Mouse (Mus musculus) left cerebral cortex, adult 9 months (tissue): ENCODE results near the gene Snap23.
A peak's percentile ranks its signal among the peaks of the same experiment; 100 is the strongest.
"Not testable (repeated sequence)": the region's sequence is repeated elsewhere in the genome, so short reads cannot be mapped to it uniquely, and the experiment has no call there.

ENCODE experiments used
- DNase-seq, 2 experiments: peaks; one replicate each; pipeline ENCODE4 v3.0.0; 2022; ENCODE audit warnings: low spot score in 2 of 2

The Snap23 gene

DNA sequence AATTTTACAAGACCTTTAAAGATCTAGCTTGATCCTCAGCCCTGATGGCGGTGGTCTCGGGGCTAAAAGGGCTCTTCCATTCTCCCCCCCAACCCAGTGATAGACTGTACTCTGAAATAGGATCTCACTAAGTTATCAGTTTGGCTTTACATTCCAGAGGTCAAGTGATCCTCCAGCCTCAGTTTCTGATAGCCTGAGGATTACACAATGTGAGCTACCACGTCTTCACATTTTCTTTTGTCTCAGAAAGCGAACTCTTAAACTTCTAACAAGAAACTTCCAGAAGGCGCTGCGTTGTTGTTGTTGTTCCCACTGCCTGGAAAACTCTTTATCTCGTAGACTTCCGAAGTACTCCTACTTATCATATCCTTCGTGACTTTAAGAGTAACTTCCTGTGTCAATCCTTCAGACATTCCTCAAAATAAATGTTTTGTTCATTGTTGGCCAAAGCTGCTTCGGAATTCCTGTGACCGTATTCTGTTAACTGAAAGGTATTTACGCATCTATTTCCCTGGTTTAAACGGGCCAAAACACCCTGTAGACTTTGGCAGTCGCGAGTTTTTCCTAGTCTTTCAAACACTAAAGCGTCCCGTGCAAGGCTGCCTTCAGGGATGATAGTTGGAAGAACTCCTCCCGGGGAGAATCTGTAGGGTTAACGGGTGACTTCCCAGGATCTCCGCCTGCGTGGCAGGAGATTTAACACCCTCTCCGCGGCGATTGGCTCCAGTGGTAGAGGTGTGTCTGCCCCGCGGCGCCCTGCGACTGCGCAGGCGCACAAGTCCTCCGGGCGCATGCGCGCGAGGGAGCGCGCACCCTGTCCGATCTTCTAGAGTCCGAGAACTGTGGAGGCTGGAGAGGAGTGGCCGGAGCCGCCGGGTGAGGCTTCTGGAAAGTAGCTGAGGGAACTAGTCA is at the start of gene Snap23:
Gene Snap23, plus strand, starts transcription at position 786 of the 912 bp plus-strand sequence.
- peak; percentile 85 to 94 for DNase-seq

DNA sequence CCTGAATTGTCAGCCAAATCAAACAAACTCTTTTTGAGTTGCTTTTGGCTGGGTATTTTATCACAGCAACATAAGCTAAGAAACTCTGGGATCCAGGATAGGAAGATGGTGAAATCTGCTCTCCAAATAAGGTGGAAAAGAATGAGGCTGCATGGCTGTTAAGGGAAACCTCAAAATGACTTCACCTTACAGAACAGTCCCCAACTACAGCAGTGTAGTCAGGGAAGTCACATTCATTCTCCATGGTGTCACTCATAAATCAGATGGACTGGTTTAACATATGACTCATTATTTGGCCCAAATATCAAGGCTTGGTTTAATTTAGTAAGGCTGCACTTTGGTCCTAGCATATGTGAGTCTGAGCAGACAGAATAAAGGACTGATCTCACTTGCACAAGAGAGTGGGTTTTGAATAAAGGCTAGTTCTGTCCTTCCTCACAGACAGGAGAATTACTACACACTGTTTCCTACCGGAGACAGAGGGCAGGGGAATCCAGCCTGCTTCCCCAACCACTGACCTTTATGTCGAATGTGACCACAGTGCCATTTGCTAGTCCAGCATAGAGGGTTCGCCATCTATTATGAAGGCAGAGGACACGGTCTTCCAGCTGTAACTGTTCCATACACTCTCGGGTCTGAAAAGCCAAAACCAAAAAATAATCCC is 48.8 kb upstream of the Snap23 start:
- no peak for DNase-seq

DNA sequence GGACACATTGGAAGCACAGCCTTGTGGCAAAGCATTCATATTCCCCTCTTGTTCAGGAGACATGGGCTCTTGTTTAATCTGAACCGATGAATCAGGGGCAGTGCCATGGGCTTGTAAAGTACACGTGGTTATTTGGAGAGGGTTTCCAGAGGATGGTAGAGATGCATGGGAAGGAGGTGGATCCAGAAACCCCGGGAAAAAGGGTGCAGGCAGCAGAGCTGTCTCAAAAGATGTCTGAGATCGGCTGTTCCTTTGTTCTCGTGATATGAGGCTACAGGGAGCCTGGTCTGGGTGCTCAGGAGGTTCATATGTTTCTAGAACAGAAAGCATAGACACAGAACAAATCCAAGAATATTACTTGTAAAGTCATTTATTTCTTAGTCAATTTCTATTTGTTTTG is 40.7 kb upstream of the Snap23 start:
- DNase-seq = no peak

DNA sequence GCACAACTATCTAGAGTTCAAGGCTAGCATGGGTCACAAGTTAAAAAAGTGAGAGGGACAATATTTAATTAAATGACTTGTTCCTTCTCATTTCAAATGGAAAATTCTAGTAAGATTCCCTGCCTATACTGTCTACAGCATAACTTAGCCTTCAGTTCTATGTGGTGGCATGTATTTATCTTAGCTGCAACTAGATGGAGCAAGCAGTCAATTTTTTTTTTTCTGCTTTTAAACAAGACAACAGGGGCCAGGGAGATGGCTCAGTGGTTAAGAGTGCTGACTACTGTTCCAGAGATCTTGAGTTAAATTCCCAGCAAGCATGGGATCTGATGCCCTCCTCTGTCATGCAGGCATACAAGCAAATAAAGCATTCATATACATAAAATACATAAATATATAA is 37.9 kb upstream of the Snap23 start:
- no peak for DNase-seq

DNA sequence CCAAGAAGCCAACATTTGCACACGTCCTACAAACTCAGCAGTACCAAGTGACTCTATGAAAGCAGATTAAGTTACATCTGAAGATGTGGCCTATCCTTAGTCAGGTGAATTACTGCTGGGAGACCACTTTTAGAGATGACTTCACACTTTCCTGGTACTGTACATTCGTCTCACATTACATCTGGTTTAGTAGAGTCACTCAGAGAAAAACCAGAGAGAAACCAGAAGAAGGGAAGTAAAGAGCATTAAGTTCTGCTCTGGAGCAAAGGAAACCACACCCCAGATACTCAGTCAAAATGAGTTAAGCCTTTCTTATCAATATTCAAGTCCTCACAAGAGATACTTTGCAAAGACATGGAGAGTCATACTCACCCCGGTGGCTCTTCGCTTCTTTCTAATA is 36.2 kb upstream of the Snap23 start:
- no peak for DNase-seq

DNA sequence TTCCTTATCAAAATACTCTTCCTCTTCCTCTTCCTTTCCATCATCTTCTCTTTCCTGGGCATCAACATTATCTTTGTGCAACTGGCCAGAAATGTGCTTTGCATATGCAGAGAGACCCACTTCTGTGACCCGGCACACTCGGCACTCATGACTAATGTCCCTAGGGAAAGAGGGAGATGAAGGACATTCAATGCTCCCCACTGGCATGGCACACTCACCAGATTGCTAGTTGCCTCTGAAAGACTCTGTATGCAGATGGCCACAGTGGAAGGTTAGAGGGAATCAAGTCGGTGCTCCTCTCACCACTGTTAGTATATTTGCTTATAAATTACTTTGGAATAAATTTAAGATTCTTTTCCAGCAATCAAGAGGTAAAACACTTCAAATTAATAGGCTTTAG is 28.1 kb upstream of the Snap23 start:
- DNase-seq = no peak

DNA sequence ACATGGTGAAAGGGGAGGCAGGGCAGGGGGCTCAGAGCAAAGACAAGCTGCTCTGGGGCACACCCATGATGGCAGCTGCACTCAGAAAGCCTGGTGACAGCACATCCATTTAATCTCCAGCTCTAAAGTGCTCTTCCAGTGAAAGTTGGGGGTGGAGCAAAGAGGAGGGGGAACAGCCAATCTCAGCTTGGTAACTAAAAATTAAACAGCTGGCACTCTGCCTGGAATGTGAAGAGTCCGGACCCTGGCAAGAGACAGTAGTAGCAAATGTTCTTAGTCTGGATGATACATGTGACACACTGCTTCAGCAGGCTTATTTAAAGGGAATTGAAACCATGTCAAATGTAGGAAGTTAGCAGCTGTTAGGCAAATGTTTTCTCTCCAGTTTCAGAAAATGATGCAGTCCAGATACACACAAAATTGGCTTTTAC is 27.7 kb upstream of the Snap23 start:
- peak; percentile 73 to 84 for DNase-seq

DNA sequence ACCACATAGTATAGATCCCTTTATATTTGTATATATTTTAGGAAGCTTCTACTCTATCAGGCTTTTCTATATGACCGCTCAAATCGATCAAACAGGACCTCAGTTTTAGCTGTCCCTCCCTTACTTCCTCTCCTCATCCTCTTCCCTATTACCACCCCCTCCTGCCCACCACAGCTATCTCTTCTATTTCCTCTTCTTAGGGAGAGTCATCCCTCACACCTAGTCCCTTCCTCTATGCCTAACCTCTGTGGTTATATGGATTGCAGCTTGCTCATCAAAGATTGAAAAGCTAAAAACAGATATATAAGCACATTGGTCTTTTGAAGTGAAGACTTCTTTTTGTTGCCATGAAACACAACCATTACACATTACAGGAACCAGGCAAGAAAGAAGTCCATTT is 22.7 kb upstream of the Snap23 start:
- no peak for DNase-seq

DNA sequence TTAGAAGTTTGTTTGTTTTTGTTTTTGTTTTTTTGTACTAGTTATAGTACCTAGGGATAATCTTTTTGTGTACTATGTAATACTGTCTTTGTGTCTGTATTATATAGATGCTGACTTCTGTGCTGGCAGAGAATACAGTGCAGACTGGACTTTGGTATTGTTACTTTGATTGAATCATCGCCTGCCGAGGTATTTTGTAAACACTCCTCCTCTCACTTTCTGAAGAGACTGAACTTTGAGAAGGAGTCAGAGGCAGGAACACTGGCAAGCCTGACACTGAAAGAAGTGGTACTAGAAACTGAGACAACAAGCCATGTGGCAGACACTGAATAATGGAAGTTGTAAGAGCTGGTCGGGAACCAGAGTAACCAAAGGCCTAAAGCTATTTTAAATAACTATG is 10.6 kb upstream of the Snap23 start:
- no peak for DNase-seq

DNA sequence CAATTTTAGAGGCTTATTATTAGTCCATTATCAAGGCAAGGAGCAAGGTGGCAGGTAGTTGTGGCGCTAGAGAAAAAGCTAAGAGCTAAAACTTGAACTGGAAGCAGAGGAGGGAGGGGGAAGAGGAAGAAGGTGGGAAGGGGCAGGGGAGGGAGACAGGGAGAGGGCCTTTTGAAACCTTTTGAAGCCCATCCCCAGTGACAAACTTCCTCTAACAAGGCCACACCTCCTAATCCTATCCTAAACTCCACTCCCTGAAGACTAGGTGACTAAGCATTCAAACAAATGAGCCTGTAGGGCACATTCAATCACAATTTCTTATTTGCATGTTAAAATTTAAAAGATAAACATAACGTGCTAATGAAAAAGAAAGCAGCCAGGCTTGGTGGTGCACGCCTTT is 8.7 kb upstream of the Snap23 start:
- DNase-seq = no peak

DNA sequence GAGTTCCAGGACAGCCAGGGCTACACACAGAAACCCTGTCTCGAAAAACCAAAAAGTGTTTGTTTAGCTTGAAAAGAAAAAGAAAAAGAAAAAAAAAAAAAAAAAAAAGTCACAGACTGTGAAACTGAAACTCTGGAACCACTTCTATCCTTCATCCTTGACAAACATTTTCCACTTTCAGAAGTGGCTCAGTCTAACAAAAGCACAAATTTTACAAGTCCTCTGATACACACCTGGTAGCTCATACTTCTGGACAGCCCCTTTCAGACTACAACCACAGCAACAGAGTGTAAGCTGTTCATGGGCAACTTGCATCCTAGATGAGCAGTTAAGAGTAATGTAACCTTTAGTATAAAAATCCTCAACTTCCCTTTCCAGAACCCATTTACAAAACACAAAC is 5.9 kb upstream of the Snap23 start:
- no peak for DNase-seq

DNA sequence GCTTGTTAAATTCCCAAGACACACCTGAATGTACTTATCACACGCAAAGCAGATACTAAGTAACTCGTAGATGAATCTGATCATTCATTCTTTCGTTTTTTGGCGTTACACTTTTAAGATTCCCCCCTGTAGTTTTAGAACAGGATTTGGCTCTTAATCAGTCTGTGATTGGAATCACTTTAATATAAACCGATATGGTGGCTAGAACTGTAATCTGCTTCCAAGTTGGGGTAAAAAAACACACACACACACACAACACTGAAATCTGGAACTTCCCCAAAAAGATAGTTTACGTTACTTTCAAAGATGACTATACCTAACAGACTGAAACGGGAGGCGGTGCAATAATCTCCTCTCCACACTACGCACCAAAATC is 4.6 kb upstream of the Snap23 start:
- no peak for DNase-seq

DNA sequence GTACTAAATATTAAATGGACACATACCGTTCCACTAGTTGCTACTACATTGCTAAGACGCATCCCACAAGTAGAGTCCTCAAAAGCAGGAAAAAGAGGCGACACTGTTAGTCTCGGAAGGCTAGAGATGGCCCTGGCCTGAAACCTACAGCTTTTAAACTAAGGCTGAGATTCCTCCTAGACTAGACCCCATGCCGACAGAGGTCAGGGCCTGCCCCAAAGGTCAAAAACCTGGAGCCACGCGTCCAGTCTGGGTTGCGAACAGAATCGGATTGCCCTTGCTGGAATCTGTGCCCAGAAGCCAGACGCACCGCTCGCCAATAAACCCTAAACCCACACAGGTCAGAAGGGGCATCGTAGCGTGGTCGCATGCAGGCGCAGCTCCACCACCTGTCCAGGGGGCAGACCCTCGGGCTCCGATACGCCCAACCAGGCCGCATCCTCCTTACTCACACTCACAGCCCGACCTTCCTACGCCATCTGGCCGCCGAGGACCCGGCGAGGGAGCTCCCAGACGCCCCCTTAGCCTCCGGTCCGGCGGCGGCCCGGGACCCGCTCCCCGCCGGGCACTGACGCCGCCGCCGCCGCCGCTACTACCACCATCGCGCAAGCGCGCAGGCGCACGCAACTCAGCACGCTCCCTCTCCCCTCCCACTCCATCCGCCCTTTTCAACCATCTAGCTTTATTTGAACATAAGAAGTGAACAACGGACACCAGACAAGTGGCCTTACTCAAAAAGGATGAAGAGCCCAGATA is 4.1 kb upstream of the Snap23 start, which contains the start of gene Zfp106:
Gene Zfp106, minus strand, starts transcription at position 609 of the 756 bp plus-strand sequence.
- DNase-seq = peak; percentile 65 to 89

DNA sequence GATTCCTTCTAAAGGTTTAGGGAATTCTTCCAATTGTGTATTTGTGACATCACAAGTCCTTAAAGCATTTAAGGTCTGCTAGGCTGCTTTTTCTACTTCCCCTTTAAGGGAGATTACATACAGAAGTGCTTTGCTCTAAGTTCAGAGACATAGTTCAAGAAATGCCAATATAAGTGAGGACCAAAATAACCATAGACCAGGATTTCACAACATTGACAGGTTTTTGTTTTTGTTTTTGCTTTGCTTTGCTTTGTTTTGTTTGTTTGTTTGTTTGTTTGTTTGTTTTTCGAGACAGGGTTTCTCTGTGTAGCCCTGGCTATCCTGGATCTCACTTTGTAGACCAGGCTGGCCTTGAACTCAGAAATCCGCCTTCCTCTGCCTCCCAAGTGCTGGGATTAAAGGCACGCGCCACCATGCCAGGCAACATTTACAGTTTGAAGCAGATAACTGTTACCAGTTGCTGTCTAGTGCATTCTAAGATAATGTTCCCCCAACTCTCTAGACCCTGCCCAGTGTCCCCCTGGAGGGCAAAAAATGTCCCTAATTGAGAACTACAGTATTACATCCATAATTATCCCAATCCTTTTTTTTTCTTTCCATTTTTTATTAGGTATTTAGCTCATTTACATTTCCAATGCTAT is 2.8 kb upstream of the Snap23 start:
- not testable (repeated sequence) for DNase-seq

DNA sequence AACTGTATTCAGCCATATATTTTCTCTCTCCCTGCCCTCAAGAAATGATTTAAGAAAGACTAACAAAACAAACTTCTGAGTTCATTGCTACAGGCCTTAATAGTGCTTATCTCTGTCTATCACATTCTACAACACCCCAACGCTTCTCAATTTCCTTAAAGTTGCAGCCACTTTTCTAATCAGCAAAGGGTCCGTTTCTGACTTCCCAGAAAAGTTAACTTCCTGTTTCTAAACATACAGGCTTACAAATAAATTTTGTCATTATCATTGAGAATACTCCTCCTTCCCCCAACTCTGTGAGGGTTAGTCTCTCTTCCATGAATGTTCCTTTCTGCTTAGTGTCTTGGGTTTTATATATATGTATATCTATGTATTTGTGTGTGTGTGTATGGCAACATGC is 2.1 kb upstream of the Snap23 start:
- no peak for DNase-seq

DNA sequence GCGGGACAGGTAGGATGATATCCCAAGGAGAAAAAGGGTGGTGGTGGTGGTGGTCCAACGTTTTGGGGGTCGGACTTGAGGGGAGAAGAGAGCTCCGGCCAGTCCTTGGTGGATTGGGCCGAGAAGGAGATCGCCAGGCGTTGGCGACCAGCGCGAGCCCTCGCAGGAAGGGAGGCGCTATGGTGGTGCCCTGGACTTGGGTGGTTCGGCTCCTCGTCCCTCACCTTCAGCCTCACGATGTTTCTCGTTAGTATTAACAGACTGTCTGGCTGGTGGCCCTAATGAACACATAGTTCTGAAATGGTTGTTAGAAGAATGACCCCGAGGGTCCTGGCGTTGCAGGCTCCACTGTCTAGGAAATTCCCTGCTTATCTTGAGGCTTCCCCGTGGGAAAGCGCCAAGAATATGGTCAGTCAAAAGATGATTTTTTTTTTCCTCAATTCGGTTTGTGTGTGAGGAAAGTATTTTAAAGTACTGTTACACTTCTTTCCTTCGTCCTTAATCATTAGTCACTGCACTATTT is 388 bp downstream of the Snap23 start:
- no peak for DNase-seq

DNA sequence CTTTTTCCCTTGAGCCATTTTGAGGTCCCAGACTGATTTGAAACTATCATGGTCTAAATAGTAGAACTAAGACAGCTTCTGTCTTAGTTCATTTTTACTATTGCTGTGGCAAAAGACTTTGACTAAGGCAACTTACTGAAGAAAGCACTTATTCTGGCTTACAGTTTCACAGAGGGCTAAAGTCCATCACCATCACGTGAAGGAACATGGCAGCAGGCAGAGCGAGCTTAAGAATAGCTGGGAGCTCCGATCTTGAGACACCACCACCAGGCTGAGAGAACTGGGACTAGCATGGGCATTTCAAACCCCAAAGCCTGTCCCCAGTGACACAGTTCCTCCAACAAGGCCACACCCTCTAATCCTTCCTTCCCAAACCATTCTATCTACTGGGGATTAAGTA is 3.6 kb downstream of the Snap23 start:
- no peak for DNase-seq

DNA sequence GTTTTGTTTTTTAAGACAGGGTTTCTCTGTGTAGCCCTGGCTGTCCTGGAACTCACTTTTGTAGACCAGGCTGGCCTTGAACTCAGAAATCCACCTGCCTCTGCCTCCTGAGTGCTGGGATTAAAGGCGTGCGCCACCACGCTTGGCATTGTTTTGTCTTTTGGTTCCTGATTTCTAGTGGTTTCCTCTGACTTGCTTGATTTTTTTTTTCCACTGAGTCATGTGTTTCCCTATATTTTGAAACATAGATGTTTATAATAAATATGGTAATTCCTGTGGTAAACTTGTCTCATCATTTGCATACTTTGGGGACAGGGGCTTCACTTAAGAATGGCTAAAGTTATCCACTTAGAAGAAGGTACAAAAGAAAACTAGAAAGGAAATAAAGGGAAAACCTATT is 4.7 kb downstream of the Snap23 start:
- DNase-seq = not testable (repeated sequence)

DNA sequence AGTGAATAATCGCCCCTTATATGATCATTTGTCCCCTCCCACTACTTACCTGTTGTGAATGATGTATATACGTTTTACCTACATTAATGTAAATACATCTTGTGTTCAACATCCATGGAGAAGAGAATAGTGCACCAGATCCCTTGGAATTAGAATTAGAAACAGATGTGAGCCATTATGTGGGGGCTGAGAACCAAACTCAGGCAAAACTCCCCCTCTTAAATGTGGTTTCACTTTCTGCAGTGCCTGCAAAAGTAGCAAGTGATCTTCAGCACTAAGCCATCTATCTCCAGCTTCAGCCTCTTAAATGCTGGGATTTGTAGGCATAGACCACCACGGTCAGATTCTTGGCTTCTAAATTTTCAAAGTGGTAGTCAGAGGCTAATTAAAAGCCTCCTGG is 7.7 kb downstream of the Snap23 start:
- no peak for DNase-seq

DNA sequence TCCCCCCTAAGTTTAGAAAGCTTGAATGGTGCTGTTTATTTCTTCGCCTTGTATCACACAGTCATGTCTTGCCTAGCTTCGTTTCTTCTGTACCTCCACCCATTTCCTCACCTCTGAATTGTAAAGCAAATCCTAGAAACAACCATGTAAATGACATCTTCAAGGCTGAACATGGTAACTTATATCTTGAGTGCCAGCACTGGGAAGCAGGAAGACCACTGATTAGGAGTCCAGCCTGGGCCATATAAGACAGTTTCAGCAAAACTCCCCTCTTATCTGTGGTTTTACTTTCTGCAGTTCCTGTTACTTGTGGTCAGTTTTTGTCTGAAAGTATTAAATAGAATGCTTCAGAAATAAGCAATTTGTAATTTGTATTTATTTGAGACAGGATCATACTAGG is 8.5 kb downstream of the Snap23 start:
- no peak for DNase-seq

DNA sequence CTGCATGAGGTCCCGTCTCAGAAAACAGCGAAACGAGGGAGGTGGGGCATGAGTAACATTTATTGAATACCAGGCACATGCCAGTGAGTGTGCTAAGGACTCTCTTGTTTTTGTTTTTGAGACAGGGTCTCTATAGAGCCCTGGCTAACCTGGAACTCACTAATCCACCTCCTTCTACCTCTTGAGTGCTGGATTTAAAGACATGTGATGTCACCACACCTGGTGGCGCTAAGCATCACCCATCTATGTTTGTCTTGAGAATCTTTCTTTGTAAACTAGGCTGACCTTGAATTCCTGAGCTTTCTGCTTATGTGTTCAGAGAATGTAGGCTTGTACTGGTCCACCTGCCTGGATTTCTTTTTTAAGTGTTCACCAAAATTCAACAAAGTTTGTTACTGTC is 10.3 kb downstream of the Snap23 start:
- no peak for DNase-seq

DNA sequence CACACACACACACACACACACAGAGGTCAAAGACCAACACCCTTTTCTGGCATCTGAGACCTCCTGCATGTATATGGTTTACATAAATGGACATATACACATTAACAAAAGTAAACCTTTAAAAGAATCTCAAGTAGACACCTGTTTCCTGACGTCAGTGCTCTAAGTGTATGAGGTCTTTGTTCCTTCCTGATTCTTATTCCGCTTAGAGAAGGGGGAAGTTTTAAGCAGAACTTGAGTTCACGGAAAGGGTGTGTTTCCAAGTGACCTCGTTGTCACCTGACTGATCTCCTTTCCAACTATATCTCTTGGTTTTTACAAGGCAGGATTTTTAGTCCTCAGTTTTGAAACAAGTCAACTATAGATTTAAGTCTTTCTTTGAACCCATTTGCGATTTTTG is 10.8 kb downstream of the Snap23 start:
- no peak for DNase-seq
